Mouse (Mus musculus): Measurements from ENCODE around the gene E2f3.

DNA sequence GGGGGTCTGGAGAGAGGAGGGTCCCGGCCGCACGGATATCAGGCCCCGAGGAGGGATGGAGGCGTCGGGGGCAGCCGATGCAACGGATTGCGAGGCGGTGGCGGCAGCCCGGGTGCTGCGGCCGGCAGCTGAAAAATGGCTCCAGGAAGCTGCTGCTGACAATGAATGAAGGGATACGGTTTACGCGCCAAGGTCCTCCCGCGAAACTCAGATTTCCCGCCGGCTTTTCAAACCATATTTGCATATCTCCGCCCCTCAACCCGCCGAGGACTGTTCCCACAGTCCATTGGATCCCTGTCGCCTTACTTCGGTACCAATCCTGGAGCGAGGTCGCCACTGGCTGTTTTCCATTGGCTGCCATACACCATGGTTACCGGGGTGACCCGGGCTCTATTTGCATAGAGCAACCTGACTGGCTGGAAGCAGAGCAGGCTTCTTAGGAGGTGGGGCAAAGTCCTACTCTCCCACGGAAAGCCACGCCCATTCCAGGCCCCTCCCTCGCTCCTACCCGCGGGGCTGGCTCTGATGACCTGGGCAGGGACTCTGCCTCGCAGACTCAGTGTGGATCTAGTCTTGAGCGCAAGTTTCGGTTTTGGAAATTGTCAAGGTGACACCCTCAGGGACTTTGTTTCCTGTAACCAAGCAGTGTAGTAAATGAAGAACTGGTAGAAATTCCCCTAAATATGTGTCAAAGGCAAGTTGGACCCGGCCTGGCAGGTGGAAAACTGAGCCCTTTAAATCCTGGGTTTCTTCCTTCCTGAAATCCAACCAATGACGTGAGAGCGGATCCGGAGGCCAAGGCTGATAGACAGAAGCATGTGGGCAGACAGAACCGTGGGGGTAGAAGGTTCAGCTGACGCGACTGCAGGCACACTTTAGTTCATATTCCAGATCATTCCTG, at the start of gene E2f3:
- TF ChIP-seq EP300 (IDR thresholded peaks at IDR 0.05; ENCODE audit: insufficient read depth, low read depth, low read length) (0 out of 2 replicates have a peak, but pooled peaks have one; percentile 12), CTCF (IDR thresholded peaks at IDR 0.05) (peak; percentile 24; the same call in 1 of the 2 replicates)
